Mouse (Mus musculus) thymus, postnatal 0 days (tissue): ENCODE data around the gene Lrrc4c. TPM values are rescaled to one million over a fixed set of nuclear protein-coding genes. Genes with fewer than 3 reads are reported as not detected.

Experiments used
- DNase-seq: peaks from one replicate; pipeline ENCODE4 v3.0.0-alpha.2; 2015; ENCODE audit warnings: low spot score
- polyA plus RNA-seq: library from polyadenylated mRNA; unstranded; fragments of >200 nt; fragmentation: Nextera tagmentation; extraction: Ambion mirVana; gene quantifications from 2 replicates; pipeline ENCODE4 v1.2.1, GENCODE M21; 2015

The Lrrc4c gene
- polyA plus RNA-seq, 1 experiment from 2014 or later, result 0.30 TPM

- DNase-seq, result no peak
Measured at GRCm38 (mm10) chr2:96850839-96851396, 532.9 kb downstream of the Lrrc4c start.

DNA sequence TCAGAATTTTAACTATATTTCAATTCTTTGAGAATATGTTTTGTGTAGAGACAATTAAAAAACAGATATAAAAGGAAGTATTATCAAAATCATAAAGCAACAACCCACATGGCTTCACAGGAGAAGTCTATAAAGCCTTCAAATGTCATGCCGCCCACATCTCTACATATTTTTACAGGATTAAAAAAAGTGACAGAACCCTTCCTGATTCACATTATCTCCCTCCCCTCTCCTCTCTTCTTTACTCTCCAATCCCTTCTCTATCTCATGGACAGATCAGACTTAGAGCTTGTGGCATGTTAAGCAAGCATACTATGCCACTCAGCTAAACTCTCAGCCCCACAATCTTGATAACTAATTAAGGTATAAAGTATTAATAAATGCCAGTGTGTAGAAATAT, 535.8 kb downstream of the Lrrc4c start:
- DNase-seq, result no peak

GRCm38 (mm10) chr2:96876062-96876461, 558.1 kb downstream of the Lrrc4c start:
- DNase-seq, result no peak

DNA sequence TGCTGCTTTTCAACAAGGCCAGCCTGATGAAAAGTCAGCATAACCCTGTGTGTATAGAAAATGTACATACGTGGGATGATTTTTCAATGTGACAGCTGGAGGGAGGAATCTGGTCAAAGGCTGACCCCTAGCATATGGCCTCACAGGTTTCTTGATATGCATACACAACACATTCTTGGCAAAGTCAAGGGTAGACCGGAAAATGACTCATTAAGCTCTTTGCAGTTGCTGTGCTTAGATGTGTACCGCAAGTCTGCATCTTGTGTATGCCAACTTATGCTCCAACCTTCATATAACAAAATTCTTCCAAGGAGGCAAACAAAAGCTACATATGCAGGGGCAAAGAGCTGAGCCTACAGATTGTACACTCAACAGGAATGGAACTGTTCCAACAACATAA, 631.6 kb downstream of the Lrrc4c start:
- no peak for DNase-seq

GRCm38 (mm10) chr2:96999521-96999920, 681.6 kb downstream of the Lrrc4c start:
- DNase-seq, result no peak

GRCm38 (mm10) chr2:97018319-97018718, 700.4 kb downstream of the Lrrc4c start:
- no peak for DNase-seq

DNA sequence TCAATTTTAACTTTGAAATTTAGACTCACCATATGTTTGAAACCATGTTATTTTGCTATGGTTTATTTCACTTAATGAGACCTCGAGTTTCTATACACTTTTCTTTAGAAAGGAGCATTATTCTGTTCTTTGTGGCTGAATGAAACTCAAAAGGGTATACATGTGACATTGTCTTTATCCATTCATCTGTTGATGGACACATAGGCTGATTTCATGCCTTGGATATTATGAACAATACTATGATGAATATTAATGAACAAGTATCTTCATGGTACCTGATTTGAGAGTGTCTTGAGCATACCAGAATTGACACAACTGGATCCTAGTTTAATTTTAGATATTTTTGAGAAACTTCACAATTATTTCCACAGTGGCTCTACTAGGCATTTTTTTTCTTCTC, 709.0 kb downstream of the Lrrc4c start:
- no peak for DNase-seq

GRCm38 (mm10) chr2:97027585-97027984, 709.6 kb downstream of the Lrrc4c start:
- DNase-seq, result no peak

GRCm38 (mm10) chr2:97036401-97036800, 718.4 kb downstream of the Lrrc4c start:
- no peak for DNase-seq

- DNase-seq, result no peak
Measured at GRCm38 (mm10) chr2:97037024-97037814, 719.2 kb downstream of the Lrrc4c start.

DNA sequence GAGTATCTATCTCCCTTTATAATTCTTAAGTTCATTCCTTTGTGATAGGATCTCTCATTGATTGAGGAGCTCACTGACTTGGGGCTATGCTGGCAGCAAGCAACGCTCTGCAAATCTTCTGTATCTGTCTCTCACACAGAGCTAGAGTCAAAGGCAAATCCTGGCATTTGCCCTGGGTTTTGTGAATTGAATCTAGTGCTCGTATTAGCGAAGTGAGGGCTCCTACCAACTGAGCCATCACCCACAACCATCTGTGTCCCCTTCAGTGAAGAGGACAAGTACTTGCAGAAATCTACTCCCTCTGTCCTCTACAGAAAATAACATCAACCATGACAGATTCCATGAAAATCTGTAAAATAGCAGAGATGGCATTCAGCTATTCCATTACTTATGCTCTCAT, 726.0 kb downstream of the Lrrc4c start:
- DNase-seq, result no peak

DNA sequence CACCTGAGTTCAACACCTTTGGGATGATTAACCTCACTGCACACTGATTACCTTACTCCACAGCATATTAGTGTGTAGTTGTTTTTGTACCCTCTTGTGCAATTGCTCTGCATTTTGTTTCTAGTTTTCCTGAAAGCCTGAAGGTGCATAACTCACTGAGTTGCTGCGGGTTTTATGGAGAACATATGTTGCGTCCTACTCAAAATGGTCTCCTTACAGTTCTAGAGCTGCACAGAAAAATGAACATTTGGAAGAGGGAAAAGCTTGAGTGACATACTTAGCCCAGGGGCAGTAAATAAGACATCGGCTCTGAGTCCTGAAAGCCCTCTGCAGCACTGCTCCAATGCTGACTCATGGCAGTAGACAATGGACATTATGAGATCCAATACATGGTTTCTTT, 727.7 kb downstream of the Lrrc4c start:
- no peak for DNase-seq

GRCm38 (mm10) chr2:97080156-97080555, 762.2 kb downstream of the Lrrc4c start:
- DNase-seq, result no peak

GRCm38 (mm10) chr2:97097965-97098364, 780.0 kb downstream of the Lrrc4c start:
- no peak for DNase-seq

- no peak for DNase-seq
Measured at GRCm38 (mm10) chr2:97103398-97104162, 785.6 kb downstream of the Lrrc4c start.

DNA sequence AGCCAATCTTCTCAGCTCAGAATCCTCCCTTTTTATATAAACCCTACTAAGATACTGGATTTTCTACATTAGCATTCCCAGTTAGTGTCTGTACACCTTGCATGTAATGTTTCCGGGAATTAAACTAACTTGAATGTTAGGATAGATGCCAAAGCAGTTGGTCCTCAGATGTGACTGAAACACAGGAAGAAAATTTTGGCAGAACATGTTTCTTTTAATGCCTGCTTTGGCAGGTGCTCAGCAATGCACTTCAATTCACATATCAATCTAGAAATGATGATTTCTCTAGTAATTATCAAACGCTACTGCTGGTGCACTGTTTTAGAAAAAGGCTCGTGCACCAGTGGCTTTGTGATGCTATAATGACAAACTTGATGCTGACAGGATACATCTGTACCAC, 806.3 kb downstream of the Lrrc4c start:
- DNase-seq, result no peak

DNA sequence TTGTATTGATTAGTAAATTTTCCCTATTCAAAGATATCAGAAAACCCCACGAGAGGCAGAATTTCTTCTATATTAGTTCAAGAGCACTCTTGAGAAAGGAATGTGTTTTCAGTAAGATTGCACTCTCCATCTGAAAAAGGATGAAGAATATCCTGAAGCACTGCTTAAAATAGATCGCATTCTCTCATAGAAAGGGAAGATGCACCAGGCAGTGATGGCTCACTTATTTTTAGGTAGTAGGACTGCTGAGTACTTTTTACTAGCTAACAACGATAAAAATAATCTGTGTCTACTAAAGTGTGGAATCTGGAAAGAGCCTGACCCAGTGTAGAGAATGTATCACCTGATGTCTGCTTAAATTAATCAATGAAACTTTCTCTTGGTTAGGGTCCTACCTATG, 820.5 kb downstream of the Lrrc4c start:
- no peak for DNase-seq

DNA sequence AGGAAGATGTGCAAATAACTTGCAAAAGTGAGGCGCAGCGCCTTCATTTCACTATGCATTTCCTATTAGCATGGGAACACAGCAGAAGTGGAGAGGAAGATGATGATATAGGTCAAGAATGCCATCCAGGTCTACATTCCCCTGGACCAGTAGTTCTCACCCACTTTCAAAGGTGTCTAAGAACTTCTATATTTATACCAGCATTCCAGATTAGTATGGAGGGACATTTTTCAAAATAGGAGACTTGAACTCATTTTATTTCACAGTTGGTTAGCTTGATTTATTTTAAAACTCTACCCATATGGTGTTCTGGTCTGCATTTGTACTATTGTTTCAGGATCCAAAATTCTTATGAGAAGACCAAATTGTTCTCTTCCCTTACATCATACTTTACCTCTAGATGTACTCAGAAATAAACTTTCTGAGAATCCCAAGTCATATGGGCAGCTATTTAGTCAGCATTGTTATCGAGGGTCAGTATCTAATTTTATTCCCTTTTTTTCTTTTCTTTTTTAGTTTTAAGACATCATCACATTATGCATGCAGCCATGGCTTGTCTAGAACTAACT, 833.7 kb downstream of the Lrrc4c start:
- no peak for DNase-seq

DNA sequence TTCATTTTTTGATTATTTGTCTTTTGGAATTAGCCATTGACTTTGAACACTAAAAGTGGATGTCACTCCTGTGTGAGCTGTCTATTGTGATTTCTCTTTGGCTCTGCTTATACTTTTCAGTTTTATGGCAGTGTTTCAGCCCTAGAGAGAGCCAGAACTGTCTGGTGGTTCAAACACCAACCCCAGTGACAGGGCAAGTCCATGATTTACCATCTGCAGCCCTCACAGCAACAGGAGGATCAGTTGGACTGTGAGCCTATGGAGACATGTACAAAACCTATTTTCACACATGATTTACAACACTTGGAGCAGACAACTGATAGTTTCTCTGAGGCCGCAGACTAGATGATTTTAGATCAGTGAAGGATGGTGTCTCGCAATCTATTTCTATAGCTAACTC, 847.8 kb downstream of the Lrrc4c start:
- no peak for DNase-seq

DNA sequence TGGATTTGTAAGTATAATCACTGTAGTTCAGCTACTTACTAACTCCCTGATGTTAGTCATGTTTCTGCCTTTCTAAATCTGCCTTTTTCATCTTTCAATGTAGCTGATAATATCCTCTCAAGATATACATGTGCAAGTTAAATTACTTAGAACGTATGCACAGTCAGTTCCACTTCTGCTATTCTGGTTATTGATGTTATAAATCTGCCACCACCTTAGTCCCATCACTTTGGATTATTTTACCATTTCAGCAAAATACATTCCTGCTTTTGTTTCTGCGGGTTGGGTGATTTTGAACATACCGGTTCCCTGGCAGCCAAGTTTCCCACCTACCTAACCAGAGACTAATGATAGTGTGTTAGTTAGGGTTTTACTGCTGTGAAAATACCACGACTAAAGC, 860.4 kb downstream of the Lrrc4c start:
- DNase-seq, result no peak

DNA sequence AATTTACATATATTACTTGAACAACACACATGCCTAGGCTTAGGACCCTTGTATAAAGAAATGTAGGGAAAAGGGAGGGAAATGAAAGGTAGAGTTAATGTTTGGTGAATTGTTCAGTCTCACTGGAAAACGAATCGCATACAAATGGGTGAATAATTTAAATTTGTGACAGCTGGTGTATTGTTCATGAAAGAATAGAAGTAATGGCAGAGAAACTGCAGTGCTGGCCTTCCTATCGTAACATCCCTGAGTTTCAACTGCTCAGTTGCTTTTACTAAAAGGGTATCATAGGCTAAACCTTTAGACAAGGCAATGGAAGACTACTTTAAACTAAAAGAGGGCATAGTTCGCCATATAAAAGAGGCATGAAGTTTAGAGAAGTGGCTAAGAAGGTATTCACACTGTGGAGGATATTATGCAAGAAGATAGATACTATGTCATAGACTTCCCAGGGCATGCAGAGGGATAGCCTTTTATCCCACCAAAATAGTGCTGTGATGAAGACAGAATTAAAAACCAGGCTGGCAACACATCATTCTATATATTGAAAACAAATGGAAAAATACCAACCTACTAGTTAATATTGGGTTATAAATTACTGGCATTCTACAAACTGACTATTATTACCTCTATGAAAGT, 879.1 kb downstream of the Lrrc4c start:
- no peak for DNase-seq

DNA sequence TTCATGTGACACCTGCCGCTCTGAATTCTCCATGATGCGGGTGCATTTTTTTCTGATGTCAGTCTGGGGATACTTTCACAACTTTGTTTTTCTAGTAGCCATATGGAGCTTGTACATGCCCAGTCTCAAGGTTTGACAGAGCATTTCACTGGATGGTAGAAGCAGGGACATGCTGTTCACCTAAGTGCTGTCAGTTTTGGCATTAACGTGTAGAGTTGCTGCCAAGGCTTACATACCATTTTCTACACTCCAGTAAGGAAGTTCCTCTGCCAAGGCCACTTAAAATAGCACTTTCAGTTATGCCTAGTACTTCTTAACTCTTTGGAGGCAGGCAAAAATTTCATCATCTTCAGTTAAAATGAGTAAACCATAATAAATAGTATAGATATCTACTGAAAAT, 915.0 kb downstream of the Lrrc4c start:
- DNase-seq, result no peak
